Mouse (Mus musculus): ENCODE data around the gene Trim24.

The Trim24 gene

GRCm38 (mm10) chr6:37863961-37864730 lies 6.5 kb upstream of the Trim24 start:
- no peak for DNase-seq

DNA sequence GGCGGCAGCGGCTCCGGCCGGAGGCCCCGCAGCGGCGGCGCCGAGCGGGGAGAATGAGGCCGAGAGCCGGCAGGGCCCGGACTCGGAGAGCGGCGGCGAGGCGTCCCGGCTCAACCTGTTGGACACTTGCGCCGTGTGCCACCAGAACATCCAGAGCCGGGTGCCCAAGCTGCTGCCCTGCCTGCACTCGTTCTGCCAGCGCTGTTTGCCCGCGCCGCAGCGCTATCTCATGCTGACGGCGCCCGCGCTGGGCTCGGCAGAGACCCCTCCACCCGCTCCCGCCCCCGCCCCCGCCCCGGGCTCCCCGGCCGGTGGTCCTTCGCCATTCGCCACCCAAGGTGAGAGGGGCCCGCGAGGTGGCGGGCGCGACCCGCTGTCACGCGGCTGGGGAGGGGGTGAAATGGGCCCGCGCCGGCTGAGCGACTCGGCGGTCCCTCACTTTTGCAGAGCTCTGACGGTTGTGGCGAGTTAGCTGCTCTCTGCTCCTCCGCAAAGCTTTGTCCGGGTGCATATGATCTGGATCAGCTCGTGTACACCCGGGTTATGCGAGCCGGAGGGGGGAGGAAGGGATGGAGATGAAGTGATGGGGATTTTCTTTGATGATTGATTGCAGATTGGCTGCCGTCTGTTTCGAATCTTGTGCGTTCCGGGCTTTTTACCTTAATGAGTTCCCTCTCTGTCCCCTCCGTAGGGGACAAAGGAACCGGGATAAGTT lies 683 bp downstream of the Trim24 start:
- DNase-seq = peak; percentile 73

DNA sequence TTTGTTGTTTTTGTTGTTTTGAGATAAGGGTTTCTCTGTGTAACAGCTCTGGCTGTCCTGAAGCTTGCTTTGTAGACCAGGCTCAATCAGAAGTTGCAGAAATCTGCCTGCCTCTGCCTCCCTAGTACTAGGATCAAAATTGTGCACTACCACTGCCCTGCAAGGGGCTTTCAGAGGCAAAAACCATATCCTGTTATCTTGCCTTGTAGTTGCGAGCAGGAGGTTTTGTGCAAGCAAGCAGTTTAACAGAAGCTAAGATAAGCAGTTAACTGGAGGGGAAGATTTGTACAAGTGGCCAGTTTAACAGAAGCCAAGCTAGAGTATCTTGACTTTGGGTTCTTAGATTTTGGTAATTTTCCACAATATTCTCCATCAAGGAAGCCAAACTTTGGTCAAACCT lies 2.2 kb downstream of the Trim24 start:
- DNase-seq = no peak

DNA sequence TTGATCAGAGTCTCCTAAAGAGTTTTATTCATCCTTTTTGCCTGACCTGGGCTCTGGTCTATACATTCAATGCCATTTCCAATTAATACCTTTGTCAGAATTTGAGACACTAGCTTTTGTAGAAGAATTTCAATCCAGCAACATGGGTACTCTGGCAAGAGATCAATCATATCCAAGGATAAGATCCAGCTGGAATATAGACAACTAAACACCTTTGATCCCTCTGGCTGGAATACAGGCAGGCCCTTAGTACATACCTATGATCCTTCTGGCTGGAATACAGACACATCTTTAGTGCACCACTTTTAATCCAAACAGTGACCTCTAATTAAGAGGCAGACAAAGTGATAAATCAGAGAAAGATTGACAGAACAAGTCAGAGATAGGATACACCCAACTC lies 3.1 kb downstream of the Trim24 start:
- no peak for DNase-seq

DNA sequence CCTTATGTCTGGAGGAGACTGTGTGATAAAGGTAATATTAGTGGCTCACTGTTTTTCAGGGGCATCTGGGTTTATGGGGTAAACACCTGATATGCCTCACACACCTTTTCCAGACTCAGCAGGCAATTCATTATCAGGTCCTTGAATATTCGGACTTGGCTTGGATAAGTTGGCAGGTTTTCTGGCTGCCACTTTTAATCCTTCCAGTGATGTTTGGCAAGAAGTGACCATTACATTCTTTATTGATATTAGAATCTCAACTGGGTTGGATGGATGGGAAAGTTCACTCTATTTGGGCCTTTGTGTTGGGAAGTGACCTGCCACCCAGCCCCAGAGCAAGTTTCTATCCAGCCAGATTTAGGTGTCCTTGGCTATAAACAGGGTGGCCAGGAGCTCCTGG lies 7.6 kb downstream of the Trim24 start:
- DNase-seq = no peak

DNA sequence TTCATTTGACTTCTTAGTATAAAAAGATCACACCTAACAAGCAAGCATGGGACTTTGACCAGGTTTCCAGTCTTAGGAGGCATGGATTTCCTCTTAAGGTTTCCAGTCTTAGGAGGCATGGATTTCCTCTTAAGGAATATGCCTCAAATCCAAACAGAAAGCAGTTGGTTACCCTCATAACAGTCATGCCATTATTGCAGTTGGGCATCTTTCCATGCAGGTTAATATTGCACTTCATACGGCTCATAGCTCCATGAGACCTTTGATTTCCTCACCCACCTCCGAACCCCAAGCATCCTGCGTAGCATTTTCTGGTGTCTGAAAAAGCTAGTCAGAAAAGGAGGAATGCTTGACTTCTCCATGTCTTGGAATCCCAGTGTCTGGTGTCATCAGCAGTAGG lies 10.0 kb downstream of the Trim24 start:
- no peak for DNase-seq

DNA sequence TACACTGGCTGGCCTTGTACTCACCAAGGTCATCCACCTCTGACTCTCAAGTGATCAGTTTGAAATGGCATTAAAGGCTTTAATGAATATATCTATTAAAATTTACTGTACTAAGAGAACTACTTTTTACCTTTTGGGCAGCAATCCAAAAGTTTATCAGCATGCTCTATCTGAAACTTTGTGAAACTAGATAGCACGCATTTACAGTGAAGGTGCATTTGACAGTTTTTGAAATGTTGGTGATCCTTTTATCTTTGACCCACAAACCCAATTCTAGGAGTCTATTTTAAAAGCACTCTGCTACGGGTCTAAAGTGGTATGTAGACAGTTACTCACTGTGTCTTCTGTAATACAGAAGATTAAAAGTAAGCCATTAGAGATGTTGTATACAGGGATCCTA lies 23.0 kb downstream of the Trim24 start:
- DNase-seq = no peak

- peak; percentile 70 for DNase-seq
Measured at GRCm38 (mm10) chr6:37895646-37896435, 25.2 kb downstream of the Trim24 start.

- DNase-seq = no peak
Measured at GRCm38 (mm10) chr6:37900221-37900620, 29.6 kb downstream of the Trim24 start.

DNA sequence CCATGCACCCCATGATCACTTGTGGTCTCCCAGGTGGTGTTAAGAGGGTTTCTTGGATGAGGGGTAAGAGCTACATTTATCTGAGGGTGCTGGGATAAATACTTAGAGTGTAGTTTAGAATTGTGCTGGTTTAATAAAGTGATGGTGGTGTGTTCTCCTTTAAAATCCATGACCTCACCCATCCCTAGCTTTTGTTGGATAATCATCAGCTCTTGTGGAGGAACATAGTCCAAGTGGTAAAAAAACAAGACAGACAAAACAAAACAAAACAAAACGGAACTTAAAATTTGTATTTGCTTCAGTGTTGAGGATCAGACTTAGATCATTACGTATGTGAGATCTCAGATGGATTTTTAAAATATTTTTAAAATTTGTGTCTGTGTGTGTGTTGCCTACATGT lies 31.2 kb downstream of the Trim24 start:
- no peak for DNase-seq

GRCm38 (mm10) chr6:37903810-37904209 lies 33.2 kb downstream of the Trim24 start:
- DNase-seq = no peak

- DNase-seq = no peak
Measured at GRCm38 (mm10) chr6:37913525-37913924, 42.9 kb downstream of the Trim24 start.

- no peak for DNase-seq
Measured at GRCm38 (mm10) chr6:37925104-37925503, 54.5 kb downstream of the Trim24 start.

GRCm38 (mm10) chr6:37926751-37927150 lies 56.1 kb downstream of the Trim24 start:
- no peak for DNase-seq

DNA sequence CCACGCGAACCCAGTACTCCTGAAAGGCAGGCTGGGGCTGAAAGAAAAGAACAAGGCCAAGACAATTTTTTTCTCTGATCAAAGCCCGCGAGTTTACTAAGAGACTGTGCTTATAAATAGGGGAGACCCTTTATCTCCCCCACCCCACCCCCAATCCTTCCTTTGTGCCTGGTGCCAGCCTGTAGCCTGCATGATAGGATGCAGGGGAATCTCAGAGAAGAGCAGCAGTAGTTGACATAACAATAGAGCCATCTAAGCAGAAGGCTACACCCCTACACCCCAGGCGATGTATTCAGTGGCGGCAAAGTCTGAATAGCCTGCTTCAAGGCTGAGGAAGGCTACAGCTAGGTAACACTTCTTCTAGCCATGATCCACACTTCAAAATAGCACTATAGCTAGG lies 65.9 kb downstream of the Trim24 start:
- no peak for DNase-seq

DNA sequence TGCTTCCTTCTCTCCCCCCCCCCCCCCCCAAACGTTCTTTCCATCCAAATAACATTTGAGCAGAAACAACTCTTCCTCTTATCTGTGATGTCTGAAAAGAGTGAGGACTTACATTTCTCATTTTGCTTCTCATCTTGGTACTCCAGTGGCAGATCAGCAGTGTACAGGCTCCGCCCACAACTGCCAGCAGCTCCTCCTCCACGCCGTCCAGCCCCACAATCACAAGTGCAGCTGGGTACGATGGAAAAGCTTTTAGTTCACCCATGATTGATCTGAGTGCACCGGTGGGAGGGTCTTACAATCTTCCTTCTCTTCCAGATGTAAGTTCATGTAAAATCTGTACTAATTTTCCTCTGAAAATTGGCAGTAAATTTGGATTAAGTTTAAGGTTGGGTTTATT lies 80.7 kb downstream of the Trim24 start:
- no peak for DNase-seq

DNA sequence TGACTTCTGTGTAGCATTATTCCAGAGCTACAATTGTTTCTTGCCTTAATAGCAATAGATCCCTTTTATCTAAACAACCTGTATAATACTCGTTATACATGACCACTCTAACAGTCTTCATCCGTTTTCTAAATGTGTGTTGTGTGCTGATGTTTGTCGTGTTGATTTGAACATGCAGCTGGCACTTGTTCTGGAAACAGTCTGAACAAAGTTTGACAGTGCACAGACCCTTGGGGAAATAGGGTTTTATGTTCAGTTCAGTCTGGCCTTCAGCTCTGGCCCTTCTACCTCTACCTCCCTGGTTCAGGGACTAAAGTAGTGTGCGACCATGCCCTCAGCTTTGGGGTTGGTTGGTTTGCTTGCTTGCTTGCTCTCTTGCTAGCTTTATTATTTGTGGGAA lies 96.8 kb downstream of the Trim24 start:
- DNase-seq = no peak

GRCm38 (mm10) chr6:38007459-38007858 lies 136.8 kb downstream of the Trim24 start:
- peak; percentile 66 for DNase-seq

DNA sequence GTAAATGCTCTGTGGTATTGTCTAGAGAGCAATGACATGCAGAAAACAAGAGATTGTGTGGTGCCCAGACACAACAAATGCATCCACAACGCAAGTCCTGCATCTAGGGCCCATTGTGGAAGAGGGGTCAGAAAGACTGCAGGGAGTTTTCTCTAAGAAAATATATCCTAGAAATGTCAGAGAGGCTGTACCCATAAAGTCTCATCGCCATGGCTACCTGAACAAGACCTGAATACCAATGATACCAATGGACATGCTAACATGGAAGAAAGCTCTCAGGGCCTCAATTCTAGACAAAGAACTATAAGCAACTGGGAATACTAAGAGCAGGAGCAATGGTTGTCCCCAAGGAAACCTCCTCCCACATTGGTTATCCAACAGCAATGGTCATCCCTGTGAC lies 142.2 kb downstream of the Trim24 start:
- no peak for DNase-seq
